Mouse (Mus musculus): ENCODE data around the gene Ptrhd1.

The Ptrhd1 gene

DNA sequence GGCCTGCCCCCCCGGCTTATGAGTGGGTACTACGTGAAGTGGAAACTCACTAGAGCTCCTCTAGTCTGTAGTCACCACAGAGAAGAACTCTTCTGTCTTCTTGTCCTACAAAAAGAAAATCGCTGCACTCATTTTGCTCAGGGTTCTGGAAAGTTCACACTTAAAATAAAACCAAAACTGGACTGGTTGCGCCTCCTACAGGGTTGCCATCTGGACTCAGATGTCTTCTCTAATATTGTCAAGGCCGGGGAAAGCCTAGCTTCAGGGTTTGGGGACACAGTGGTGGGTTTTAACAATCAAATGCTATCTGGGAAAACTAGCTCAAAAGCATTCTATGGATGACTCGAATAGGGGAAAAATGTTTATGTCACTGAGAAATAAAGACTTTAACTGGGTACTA, 16.0 kb downstream of the Ptrhd1 start:
- DNase-seq, result no peak

- DNase-seq, result no peak
Observed at GRCm38 (mm10) chr12:4252742-4253655, 19.2 kb downstream of the Ptrhd1 start.

DNA sequence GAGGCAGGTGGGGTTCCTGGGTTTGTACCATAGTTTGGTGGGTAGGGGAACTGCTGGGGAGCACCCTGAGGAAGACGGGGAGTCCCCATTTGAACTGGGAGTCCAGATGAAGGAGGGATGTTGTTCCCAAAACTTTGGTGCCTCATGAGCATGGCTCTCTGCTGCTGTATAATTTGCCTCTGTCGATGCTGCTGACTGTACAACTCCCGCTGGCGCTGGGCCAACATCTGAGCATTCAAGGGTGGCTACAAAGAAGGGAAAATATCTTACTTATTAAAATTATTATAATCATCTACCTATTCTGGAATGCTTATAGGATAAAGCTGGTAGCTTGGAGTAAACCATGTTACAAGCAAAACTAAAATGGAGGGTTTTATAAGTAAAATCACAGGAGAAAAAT, 33.9 kb downstream of the Ptrhd1 start:
- DNase-seq, result peak; percentile 39

- no peak for DNase-seq
Observed at GRCm38 (mm10) chr12:4271078-4271477, 37.3 kb downstream of the Ptrhd1 start.

GRCm38 (mm10) chr12:4278978-4279755, 45.3 kb downstream of the Ptrhd1 start:
- DNase-seq, result no peak

DNA sequence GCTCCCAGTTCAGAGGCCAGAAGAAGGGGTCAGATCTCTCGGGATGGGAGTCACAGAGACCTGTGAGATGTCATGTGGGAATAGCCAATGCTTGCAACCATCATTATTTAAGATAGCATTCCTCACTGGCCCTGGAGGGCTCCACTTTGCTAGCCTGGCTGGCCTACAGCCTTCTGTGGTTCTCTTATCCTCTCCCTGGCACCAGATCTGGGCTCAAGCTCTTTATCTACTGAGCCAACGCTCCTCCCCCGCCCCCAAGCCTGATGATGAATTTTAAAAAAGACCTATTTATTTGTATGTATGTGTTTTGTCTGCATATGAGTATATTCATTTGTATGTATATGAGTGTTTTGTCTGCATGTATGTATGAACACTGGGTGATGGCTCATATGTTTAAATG, 46.1 kb downstream of the Ptrhd1 start:
- no peak for DNase-seq

DNA sequence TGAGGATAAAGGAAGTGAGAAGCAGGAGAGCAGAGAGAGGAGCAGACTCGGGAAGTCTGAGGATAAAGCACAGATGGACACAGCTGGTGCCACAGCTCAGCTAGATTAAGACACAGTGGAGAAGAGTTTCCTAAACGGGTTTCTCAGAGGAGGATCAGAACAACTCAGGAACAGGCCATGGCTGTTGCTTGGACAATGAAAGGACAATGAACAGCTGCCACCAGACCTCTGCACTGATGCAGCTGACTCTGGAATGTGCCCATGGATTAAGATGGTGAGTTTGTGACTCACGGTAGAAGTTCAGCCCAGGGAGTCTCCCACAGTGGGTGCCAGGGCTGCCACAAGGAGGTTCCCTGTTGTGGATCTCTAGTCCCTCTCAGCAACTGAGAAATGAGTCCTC, 51.4 kb downstream of the Ptrhd1 start:
- no peak for DNase-seq

Measured in right cerebral cortex, postnatal 4 days (tissue).